Mouse (Mus musculus) midbrain, embryonic 10.5 days (tissue): ENCODE results near the gene Trio. TPM values are rescaled to one million over a fixed set of nuclear protein-coding genes. Genes with fewer than 3 reads are reported as not detected.

Source experiments
- DNase-seq: peaks from one replicate; pipeline ENCODE4 v3.0.0-alpha.2; 2017; ENCODE audit warnings: low spot score
- H3K27ac ChIP-seq: fragments of 300-500 bp; sonication (generic); replicated peaks from 2 replicates; pipeline ENCODE4 v1.5.1; 2016; ENCODE audit warnings: mild to moderate bottlenecking
- H3K27me3 ChIP-seq: fragments of 300-500 bp; sonication (generic); 2 replicates; pipeline ENCODE4 v1.6.1; 2016; ENCODE audit warnings: low read depth, mild to moderate bottlenecking; ENCODE audit not compliant: poor library complexity, severe bottlenecking
- H3K36me3 ChIP-seq: fragments of 300-500 bp; sonication (generic); 2 replicates; pipeline ENCODE4 v1.6.1; 2016; ENCODE audit warnings: mild to moderate bottlenecking, moderate library complexity
- H3K4me1 ChIP-seq: fragments of 300-500 bp; sonication (generic); 2 replicates; pipeline ENCODE4 v1.6.1; 2016
- H3K4me3 ChIP-seq: fragments of 300-500 bp; sonication (generic); 2 replicates; pipeline ENCODE4 v1.5.1; 2016; ENCODE audit warnings: mild to moderate bottlenecking, moderate library complexity
- H3K9me3 ChIP-seq: fragments of 300-500 bp; sonication (generic); replicated peaks from 2 replicates; pipeline ENCODE4 v1.6.1; 2016; ENCODE audit warnings: mild to moderate bottlenecking
- WGBS: fragments of 180-500 bp; shearing (Covaris S2); methylation state at CpG from one replicate; pipeline ENCODE4 v1.1.7; 2016; 5-methylcytosine and 5-hydroxymethylcytosine counted together
- polyA plus RNA-seq: library from polyadenylated mRNA; unstranded; fragments of >200 nt; fragmentation: Nextera tagmentation; extraction: Ambion mirVana; gene quantifications from 2 replicates; pipeline ENCODE4 v1.2.1, GENCODE M21; 2016

The Trio gene
- polyA plus RNA-seq, 1 experiment from 2014 or later, result 19.0 TPM

DNA sequence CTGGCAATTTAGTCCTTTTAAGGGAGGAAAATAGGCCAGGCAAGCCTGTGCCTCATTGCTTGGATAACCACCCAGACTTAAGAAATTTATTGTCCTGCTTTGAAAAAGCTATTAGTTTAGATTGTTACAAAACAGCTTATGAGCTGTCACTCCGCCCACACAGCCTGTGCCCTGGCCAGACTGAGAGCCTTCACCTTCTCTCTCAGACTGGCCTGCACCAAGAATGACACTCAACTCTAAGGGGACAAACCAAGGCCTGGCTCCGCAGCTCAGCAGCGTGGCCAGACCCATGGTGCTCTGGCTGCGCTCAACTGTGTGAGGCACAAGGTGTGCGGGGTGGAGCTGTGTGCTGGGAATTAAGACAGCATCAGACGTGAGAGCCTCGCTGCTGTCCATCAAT, 254.1 kb downstream of the Trio start:
- peaks cover 67% of the 10 kb centered on the region for H3K36me3 ChIP-seq
- 90% methylated on average over 7 of the region's 7 CpGs for WGBS
- no peak overlapping the region for H3K4me3 ChIP-seq
- no peak for DNase-seq
- H3K4me1 ChIP-seq, result peaks cover 10% of the 10 kb centered on the region
- no peaks in the 10 kb centered on the region for H3K27me3 ChIP-seq
- H3K9me3 ChIP-seq, result no peaks in the 10 kb centered on the region
- H3K27ac ChIP-seq, result no peak overlapping the region

- no peak for DNase-seq
- 82% methylated on average over 12 of the region's 12 CpGs for WGBS
- peaks cover 76% of the 10 kb centered on the region for H3K36me3 ChIP-seq
- no peaks in the 10 kb centered on the region for H3K27me3 ChIP-seq
- no peak overlapping the region for H3K27ac ChIP-seq
- H3K4me1 ChIP-seq, result peaks cover 8% of the 10 kb centered on the region; the same call in 1 of the 2 replicates
- no peaks in the 10 kb centered on the region for H3K9me3 ChIP-seq
- no peak overlapping the region for H3K4me3 ChIP-seq
These were observed 255.0 kb downstream of the Trio start for GRCm38 (mm10) chr15:27770513-27771196.

DNA sequence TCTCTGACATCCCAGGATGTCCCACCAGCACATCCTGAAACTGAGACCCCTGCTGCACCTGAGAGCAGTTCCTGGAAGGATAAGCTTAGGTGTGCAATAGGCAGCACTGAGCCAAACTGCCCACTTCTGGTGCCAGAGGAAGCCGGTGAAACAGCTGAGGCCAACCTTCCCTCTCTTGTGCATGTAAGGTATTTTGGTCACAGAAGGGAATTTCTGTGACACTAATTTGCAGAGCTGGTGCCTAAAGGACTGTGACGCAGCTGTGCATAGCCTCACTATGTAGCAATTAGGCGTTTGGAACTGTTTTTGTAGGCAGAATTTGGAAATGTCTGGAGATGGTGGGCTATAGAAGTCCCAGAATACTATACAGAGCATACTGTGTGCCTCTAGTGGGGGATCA, 264.2 kb downstream of the Trio start:
- DNase-seq, result no peak
- H3K4me1 ChIP-seq, result peaks cover 4% of the 10 kb centered on the region; the same call in 1 of the 2 replicates
- H3K9me3 ChIP-seq, result no peaks in the 10 kb centered on the region
- no peak overlapping the region for H3K27ac ChIP-seq
- H3K4me3 ChIP-seq, result no peak overlapping the region
- WGBS, result 92% methylated on average over 3 of the region's 3 CpGs
- peaks cover 86% of the 10 kb centered on the region for H3K36me3 ChIP-seq
- H3K27me3 ChIP-seq, result no peaks in the 10 kb centered on the region

DNA sequence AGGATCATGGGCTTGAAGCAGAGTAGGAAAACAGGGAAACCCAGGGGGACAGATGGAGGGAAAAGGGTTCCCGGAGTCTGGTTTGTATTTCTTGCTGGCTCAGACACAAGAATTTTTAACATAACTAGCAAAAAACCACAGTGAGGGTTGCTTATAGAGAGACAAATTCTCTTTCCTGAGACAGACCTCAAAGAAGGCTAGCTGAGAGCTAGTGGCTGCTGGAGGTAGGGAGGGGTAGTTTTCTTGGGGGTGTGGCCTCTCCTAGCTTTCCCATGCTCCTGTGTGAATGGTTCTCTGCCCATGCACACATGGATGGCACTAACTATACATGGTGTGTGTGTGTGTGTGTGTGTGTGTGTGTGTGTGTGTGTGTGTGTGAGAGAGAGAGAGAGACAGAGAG, 265.0 kb downstream of the Trio start:
- Histone ChIP-seq H3K27me3 (no peaks in the 10 kb centered on the region), H3K4me1 (peaks cover 4% of the 10 kb centered on the region; the same call in 1 of the 2 replicates), H3K27ac (no peak overlapping the region; the same call in 1 of the 2 replicates), H3K4me3 (no peak overlapping the region), H3K9me3 (no peaks in the 10 kb centered on the region), H3K36me3 (peaks cover 86% of the 10 kb centered on the region)
- DNase-seq, result no peak
- WGBS, result 94% methylated on average over 1 of the region's 1 CpGs

DNA sequence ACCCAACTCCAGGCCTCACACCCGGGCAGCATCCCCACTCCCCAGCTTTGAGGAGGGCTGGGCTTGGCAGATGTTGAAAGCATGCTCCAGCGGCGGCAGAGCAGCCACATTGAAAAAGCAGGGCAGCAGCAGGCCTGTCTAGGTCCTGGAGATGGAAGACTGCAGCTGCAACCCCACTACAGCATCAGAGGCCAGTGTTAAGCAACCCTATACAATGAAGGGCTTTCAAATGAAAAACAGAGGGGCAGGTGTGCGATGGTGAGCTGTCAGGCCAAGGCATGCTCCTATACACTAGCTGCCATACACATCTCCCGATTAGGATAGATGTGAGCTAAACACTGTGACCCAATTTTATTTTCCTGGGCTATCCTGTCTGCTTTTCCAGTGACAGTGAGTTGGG, 265.8 kb downstream of the Trio start:
- DNase-seq, result no peak
- no peaks in the 10 kb centered on the region for H3K27me3 ChIP-seq
- peaks cover 87% of the 10 kb centered on the region for H3K36me3 ChIP-seq
- H3K4me3 ChIP-seq, result no peak overlapping the region
- no peaks in the 10 kb centered on the region for H3K9me3 ChIP-seq
- H3K27ac ChIP-seq, result no peak overlapping the region; the same call in 1 of the 2 replicates
- 83% methylated on average over 5 of the region's 5 CpGs for WGBS
- H3K4me1 ChIP-seq, result peaks cover 4% of the 10 kb centered on the region; the same call in 1 of the 2 replicates

- H3K36me3 ChIP-seq, result peaks cover 87% of the 10 kb centered on the region
- 80% methylated on average over 6 of the region's 6 CpGs for WGBS
- DNase-seq, result no peak
- H3K9me3 ChIP-seq, result no peaks in the 10 kb centered on the region
- H3K27me3 ChIP-seq, result no peaks in the 10 kb centered on the region
- no peak overlapping the region for H3K4me3 ChIP-seq
- H3K27ac ChIP-seq, result no peak overlapping the region
- H3K4me1 ChIP-seq, result peaks cover 8% of the 10 kb centered on the region; the same call in 1 of the 2 replicates
These were observed 267.0 kb downstream of the Trio start for GRCm38 (mm10) chr15:27758680-27759079.

DNA sequence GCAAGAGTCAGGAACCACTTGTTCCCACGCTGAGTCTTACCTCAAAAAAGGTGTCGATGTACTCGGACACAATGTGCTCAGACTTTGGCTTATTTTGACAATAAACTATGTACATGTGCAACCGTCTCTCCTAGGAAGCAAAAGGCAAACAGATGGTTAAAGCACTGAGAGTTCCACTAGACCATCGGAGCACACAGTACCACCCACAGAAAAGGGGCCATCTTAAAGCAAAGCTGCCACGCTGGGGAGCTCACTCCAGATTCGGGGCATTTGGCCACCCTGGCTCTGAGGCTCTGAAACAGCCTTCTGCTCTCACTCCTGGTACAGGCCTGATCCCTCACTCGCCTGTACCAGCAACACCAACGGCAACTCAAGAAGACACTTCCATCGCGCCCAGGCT, 269.2 kb downstream of the Trio start:
- Histone ChIP-seq H3K36me3 (peaks cover 94% of the 10 kb centered on the region), H3K27ac (no peak overlapping the region), H3K27me3 (no peaks in the 10 kb centered on the region), H3K9me3 (no peaks in the 10 kb centered on the region), H3K4me3 (no peak overlapping the region), H3K4me1 (peaks cover 15% of the 10 kb centered on the region)
- WGBS, result 92% methylated on average over 11 of the region's 11 CpGs
- no peak for DNase-seq

DNA sequence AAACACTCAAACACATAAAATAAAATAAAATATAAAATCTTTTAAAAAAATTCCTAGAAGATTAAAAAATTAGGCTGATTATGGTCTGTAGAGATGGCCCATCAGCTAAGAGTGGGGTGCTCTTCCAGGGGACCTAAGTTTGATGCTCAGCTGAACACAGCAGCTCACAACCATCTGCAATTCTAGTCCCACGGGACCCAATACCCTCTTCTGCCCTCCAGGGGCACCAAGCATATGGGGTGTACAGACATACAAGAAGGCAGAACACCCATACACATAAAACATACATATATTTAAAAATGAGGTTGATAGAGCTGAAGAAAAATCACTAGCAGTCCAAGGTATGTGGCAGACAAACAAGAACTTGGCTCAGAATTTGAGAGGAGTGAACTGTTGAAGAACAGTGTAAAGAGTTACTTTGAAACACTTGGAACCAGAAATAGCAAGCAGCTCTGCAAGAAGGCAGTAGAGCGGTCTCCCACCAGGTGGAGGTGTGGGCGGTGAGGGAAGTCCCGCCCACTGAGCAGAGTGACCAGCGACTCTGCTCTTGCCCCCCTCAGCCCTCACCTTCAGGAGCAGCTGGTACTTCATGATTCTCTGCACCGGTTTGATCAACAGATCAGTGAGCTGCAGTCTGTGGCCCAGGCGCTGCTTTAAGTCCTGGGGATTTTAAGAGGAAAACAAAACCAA, 270.9 kb downstream of the Trio start:
- Histone ChIP-seq H3K4me1 (peaks cover 15% of the 10 kb centered on the region), H3K4me3 (no peak overlapping the region)
- 91% methylated on average over 7 of the region's 7 CpGs for WGBS

DNA sequence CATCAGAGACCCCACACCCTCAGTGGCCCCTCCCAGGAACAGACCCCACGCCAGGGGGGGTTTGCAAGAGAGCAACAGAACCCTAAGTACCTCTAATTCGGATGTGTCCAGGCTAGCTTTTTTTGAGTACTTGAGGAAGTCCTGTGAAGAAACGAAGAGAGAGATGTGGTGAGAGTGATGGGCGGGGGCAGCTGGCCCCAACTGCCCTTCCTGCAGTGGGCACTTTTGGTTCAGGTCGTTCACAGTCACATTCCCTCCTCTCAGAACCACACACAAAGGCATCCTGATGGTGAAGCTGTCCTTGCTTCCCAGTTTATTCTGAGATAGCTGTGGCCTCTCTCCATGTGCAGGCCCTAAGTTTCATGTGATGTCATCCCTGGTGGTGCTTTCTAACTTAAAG, 271.7 kb downstream of the Trio start:
- Histone ChIP-seq H3K27ac (no peak overlapping the region), H3K9me3 (no peaks in the 10 kb centered on the region), H3K4me3 (no peak overlapping the region), H3K36me3 (peaks cover 98% of the 10 kb centered on the region), H3K4me1 (peaks cover 15% of the 10 kb centered on the region), H3K27me3 (no peaks in the 10 kb centered on the region)
- WGBS, result 87% methylated on average over 5 of the region's 5 CpGs
- no peak for DNase-seq

More for the DNA sequence above, 270.9 kb downstream of the Trio start:
- no peak for DNase-seq
- peaks cover 98% of the 10 kb centered on the region for H3K36me3 ChIP-seq
- H3K9me3 ChIP-seq, result no peaks in the 10 kb centered on the region
- no peak overlapping the region for H3K27ac ChIP-seq
- H3K27me3 ChIP-seq, result no peaks in the 10 kb centered on the region

- no peaks in the 10 kb centered on the region for H3K27me3 ChIP-seq
- no peak for DNase-seq
- H3K36me3 ChIP-seq, result peaks cover 99% of the 10 kb centered on the region
- H3K4me1 ChIP-seq, result peaks cover 15% of the 10 kb centered on the region
- no peak overlapping the region for H3K4me3 ChIP-seq
- H3K27ac ChIP-seq, result peak overlapping the region; percentile 38
- H3K9me3 ChIP-seq, result no peaks in the 10 kb centered on the region
- WGBS, result 66% methylated on average over 7 of the region's 7 CpGs
These were observed 272.8 kb downstream of the Trio start for GRCm38 (mm10) chr15:27752677-27753342.

- Histone ChIP-seq H3K4me3 (no peak overlapping the region), H3K9me3 (no peaks in the 10 kb centered on the region), H3K27ac (no peak overlapping the region), H3K4me1 (peaks cover 15% of the 10 kb centered on the region), H3K27me3 (no peaks in the 10 kb centered on the region), H3K36me3 (peaks cover 99% of the 10 kb centered on the region)
- 87% methylated on average over 12 of the region's 12 CpGs for WGBS
- peak; percentile 36 for DNase-seq
These were observed 273.8 kb downstream of the Trio start for GRCm38 (mm10) chr15:27751612-27752405.

GRCm38 (mm10) chr15:27748739-27749138, 276.9 kb downstream of the Trio start:
- Histone ChIP-seq H3K36me3 (peaks cover 99% of the 10 kb centered on the region), H3K27me3 (no peaks in the 10 kb centered on the region), H3K4me3 (no peak overlapping the region), H3K9me3 (no peaks in the 10 kb centered on the region), H3K4me1 (peaks cover 12% of the 10 kb centered on the region), H3K27ac (no peak overlapping the region)
- DNase-seq, result no peak
- 94% methylated on average over 8 of the region's 8 CpGs for WGBS
